Mouse (Mus musculus) cerebellum, postnatal 4 days (tissue): ENCODE measurements around the gene Cacna1b.

Experiments used
- DNase-seq, 2 experiments: peaks; one replicate each; pipeline ENCODE4 v3.0.0; 2022; ENCODE audit warnings: low spot score in 2 of 2, mixed read lengths in 1 of 2

Cacna1b gene

GRCm38 (mm10) chr2:24553962-24554361 is 209.0 kb downstream of the Cacna1b start:
- DNase-seq, result no peak
